Mouse (Mus musculus) layer of hippocampus, postnatal 14 days (tissue): ENCODE data around the gene Zfp985. TPM values are rescaled to one million over a fixed set of nuclear protein-coding genes. Genes with fewer than 3 reads are reported as not detected.
"Not testable (repeated sequence)": the region's sequence is repeated elsewhere in the genome, so short reads cannot be mapped to it uniquely, and the experiment has no call there.

ENCODE experiments used
- DNase-seq, 2 experiments: peaks; one replicate each; pipeline ENCODE4 v3.0.0; 2021 to 2022; ENCODE audit warnings: low spot score in 2 of 2, mixed read lengths in 1 of 2
- total RNA-seq, 2 experiments: library from RNA; stranded (reverse); gene quantifications; 2 replicates each; pipeline ENCODE4 v1.2.3; 2021

Gene Zfp985
- total RNA-seq, 2 experiments from 2014 or later: not detected

- no peak for DNase-seq
Measured at GRCm38 (mm10) chr4:147601881-147602280, 48.8 kb downstream of the Zfp985 start.

GRCm38 (mm10) chr4:147603806-147604205 is 50.7 kb downstream of the Zfp985 start:
- DNase-seq: no peak

- no peak for DNase-seq
Measured at GRCm38 (mm10) chr4:147605521-147605920, 52.4 kb downstream of the Zfp985 start.

GRCm38 (mm10) chr4:147606511-147606910 is 53.4 kb downstream of the Zfp985 start:
- DNase-seq: not testable (repeated sequence)

- DNase-seq: not testable (repeated sequence)
Measured at GRCm38 (mm10) chr4:147633818-147634262, 80.8 kb downstream of the Zfp985 start.

Other genes with a start within 250 kb of the Zfp985 start
- gene Zfp988, start 247.6 kb upstream of the Zfp985 start, total RNA-seq: under 1 TPM in 1 of 2 experiments, not detected in 1; 0.31 TPM
- gene Zfp978, start 192.0 kb upstream of the Zfp985 start, total RNA-seq: not detected
- gene Zfp982, start 60.9 kb upstream of the Zfp985 start, total RNA-seq: 1 to 10 TPM; 3.7 to 4.1 TPM
- gene Gm16503, start 13.1 kb upstream of the Zfp985 start, total RNA-seq: under 1 TPM; 0.28 to 0.29 TPM
- gene Zfp979, start 89.2 kb downstream of the Zfp985 start, total RNA-seq: under 1 TPM; 0.55 to 0.76 TPM
- gene Zfp534, start 149.3 kb downstream of the Zfp985 start, total RNA-seq: not detected